Mouse (Mus musculus) thymus, adult 2 months (tissue): Measurements from ENCODE around the gene Ncoa3. TPM values are rescaled to one million over a fixed set of nuclear protein-coding genes. Genes with fewer than 3 reads are reported as not detected.

ENCODE experiments used
- DNase-seq: peaks from one replicate; pipeline ENCODE4 v3.0.0; 2021
- H3K27ac ChIP-seq: fragments of 200-500 bp; 2 replicates; pipeline ENCODE4 v1.5.1; 2012; ENCODE audit warnings: low read length, control low read depth; ENCODE audit not compliant: control insufficient read depth, insufficient read depth
- H3K27me3 ChIP-seq: fragments of 200-500 bp; 2 replicates; pipeline ENCODE4 v1.6.1; 2012; ENCODE audit warnings: mild to moderate bottlenecking, low read length, moderate library complexity, mixed read lengths; ENCODE audit not compliant: control insufficient read depth, insufficient read depth
- H3K36me3 ChIP-seq: fragments of 200-500 bp; 2 replicates; pipeline ENCODE4 v1.6.1; 2012; ENCODE audit warnings: mild to moderate bottlenecking, low read length, moderate library complexity; ENCODE audit not compliant: control insufficient read depth, insufficient read depth
- H3K4me1 ChIP-seq: fragments of 200-500 bp; replicated peaks from 2 replicates; pipeline ENCODE4 v1.6.1; 2012; ENCODE audit warnings: low read length; ENCODE audit not compliant: control insufficient read depth, insufficient read depth
- H3K4me3 ChIP-seq: fragments of 200-500 bp; 2 replicates; pipeline ENCODE4 v1.5.1; 2012; ENCODE audit warnings: mild to moderate bottlenecking, low read length, control low read depth, moderate library complexity; ENCODE audit not compliant: control insufficient read depth, insufficient read depth
- CTCF ChIP-seq: fragments of 200-500 bp; IDR thresholded peaks from 2 replicates; pipeline ENCODE4 v1.5.1; 2012; ENCODE audit warnings: mild to moderate bottlenecking, control low read depth, low read length, moderate library complexity, borderline replicate concordance; ENCODE audit not compliant: control insufficient read depth, poor library complexity, insufficient read depth; ENCODE audit errors: extremely low read depth
- POLR2A ChIP-seq: fragments of 200-500 bp; IDR thresholded peaks from 2 replicates; pipeline ENCODE4 v1.6.1; 2012; ENCODE audit warnings: mild to moderate bottlenecking, low read length, control low read depth, moderate library complexity; ENCODE audit not compliant: control insufficient read depth, poor library complexity, insufficient read depth; ENCODE audit errors: extremely low read depth
- WGBS: fragments of 180-500 bp; shearing (Covaris S2); methylation state at CpG from one replicate; pipeline ENCODE4 v1.1.7; 2018; 5-methylcytosine and 5-hydroxymethylcytosine counted together
- polyA plus RNA-seq: library from polyadenylated mRNA; depleted of rRNA; stranded (reverse); fragments of >200 nt; gene quantifications from 2 replicates; pipeline ENCODE4 v1.2.3, GENCODE M21; 2012

Gene Ncoa3
- polyA plus RNA-seq, 1 experiment, result 70.0 TPM

DNA sequence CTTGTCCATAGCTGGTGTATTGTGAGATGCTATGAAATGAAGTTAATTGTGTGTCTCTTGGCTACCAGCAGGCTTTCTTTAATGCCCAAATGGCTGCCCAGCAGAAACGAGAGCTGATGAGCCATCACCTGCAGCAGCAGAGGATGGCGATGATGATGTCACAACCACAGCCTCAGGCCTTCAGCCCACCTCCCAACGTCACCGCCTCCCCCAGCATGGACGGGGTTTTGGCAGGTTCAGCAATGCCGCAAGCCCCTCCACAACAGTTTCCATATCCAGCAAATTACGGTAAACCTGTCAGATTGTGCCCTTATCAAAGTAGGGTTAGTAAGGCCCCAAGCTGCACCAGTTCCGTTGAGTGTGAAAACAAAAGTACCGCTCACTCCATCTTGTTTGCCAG, 75.8 kb downstream of the Ncoa3 start:
- TF ChIP-seq CTCF, result no peak
- no peak for TF ChIP-seq POLR2A
- no peaks in the 10 kb centered on the region for H3K27me3 ChIP-seq
- H3K36me3 ChIP-seq, result peaks cover 68% of the 10 kb centered on the region

DNA sequence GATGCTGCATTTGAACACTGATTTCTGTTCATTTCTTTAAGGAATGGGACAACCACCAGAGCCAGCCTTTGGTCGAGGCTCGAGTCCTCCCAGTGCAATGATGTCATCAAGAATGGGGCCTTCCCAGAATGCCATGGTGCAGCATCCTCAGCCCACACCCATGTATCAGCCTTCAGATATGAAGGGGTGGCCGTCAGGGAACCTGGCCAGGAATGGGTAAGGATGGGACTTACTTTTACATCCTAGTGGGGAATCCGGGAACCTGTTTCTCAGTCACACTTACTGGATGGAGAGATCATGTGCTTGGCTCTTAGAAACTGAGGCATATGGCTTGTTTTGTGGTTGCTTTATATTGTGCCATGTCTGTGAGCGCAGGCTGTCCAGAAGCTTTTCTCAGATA, 76.7 kb downstream of the Ncoa3 start:
- Histone ChIP-seq H3K27me3 (no peaks in the 10 kb centered on the region), H3K4me3 (no peak overlapping the region), H3K36me3 (peaks cover 60% of the 10 kb centered on the region), H3K4me1 (no peaks in the 10 kb centered on the region), H3K27ac (no peak overlapping the region)
- WGBS, result 97% methylated on average over 5 of the region's 5 CpGs
- TF ChIP-seq POLR2A (no peak), CTCF (no peak)
- no peak for DNase-seq

More for the DNA sequence above, 75.8 kb downstream of the Ncoa3 start:
- no peak overlapping the region for H3K4me3 ChIP-seq
- H3K27ac ChIP-seq, result no peak overlapping the region
- DNase-seq, result no peak
- 97% methylated on average over 9 of the region's 9 CpGs for WGBS
- H3K4me1 ChIP-seq, result no peaks in the 10 kb centered on the region

- TF ChIP-seq CTCF, result no peak
- no peak for TF ChIP-seq POLR2A
- peaks cover 59% of the 10 kb centered on the region for H3K36me3 ChIP-seq
- WGBS, result 99% methylated on average over 7 of the region's 7 CpGs
These were observed 77.3 kb downstream of the Ncoa3 start for GRCm38 (mm10) chr2:166069738-166070137.

GRCm38 (mm10) chr2:166071481-166071880, 79.0 kb downstream of the Ncoa3 start:
- DNase-seq, result no peak
- Histone ChIP-seq H3K4me3 (no peak overlapping the region), H3K27ac (no peak overlapping the region), H3K27me3 (no peaks in the 10 kb centered on the region), H3K36me3 (peaks cover 49% of the 10 kb centered on the region), H3K4me1 (no peaks in the 10 kb centered on the region)
- no peak for TF ChIP-seq CTCF
- no peak for TF ChIP-seq POLR2A
- WGBS, result 93% methylated on average over 5 of the region's 5 CpGs

More at GRCm38 (mm10) chr2:166069738-166070137, 77.3 kb downstream of the Ncoa3 start:
- Histone ChIP-seq H3K27me3 (no peaks in the 10 kb centered on the region), H3K4me3 (no peak overlapping the region), H3K27ac (no peak overlapping the region), H3K4me1 (no peaks in the 10 kb centered on the region)
- no peak for DNase-seq

- no peaks in the 10 kb centered on the region for H3K4me1 ChIP-seq
- H3K27me3 ChIP-seq, result no peaks in the 10 kb centered on the region
- H3K27ac ChIP-seq, result no peak overlapping the region
- WGBS, result 89% methylated on average over 9 of the region's 9 CpGs
- no peak for TF ChIP-seq POLR2A
- TF ChIP-seq CTCF, result no peak
- no peak overlapping the region for H3K4me3 ChIP-seq
- no peak for DNase-seq
- peaks cover 45% of the 10 kb centered on the region for H3K36me3 ChIP-seq
These were observed 79.5 kb downstream of the Ncoa3 start for GRCm38 (mm10) chr2:166071889-166072288.

DNA sequence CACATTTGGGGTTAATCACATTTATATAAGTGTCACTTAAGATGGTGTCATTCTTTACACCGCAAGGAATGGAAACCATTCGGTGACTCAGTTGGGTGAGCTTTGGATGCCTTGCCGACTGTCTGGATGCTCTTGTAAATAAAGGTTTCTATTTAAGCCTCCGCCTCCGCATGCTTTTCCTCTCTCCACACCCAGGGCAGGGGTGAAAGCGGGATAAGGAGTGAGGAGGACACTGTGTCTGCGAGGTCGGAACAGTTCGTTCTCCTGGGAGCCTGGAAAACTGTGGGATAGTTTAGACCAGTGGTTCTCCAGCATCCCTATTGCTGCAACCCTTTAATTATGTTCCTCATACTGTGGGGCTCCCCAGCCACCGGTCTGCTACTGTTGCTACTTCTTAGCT, 80.6 kb downstream of the Ncoa3 start:
- no peak overlapping the region for H3K4me3 ChIP-seq
- no peak for DNase-seq
- H3K4me1 ChIP-seq, result no peaks in the 10 kb centered on the region
- H3K27me3 ChIP-seq, result no peaks in the 10 kb centered on the region
- 94% methylated on average over 10 of the region's 10 CpGs for WGBS
- no peak for TF ChIP-seq POLR2A
- no peak for TF ChIP-seq CTCF
- H3K36me3 ChIP-seq, result peaks cover 34% of the 10 kb centered on the region
- H3K27ac ChIP-seq, result no peak overlapping the region

GRCm38 (mm10) chr2:166074322-166074721, 81.9 kb downstream of the Ncoa3 start:
- TF ChIP-seq CTCF (no peak), POLR2A (no peak)
- H3K36me3 ChIP-seq, result peaks cover 21% of the 10 kb centered on the region
- no peaks in the 10 kb centered on the region for H3K27me3 ChIP-seq
- no peak overlapping the region for H3K27ac ChIP-seq
- no peaks in the 10 kb centered on the region for H3K4me1 ChIP-seq
- 96% methylated on average over 6 of the region's 6 CpGs for WGBS
- DNase-seq, result no peak
- no peak overlapping the region for H3K4me3 ChIP-seq
